Mouse (Mus musculus): ENCODE measurements around the gene Naa10. TPM values are rescaled to one million over a fixed set of nuclear protein-coding genes. Genes with fewer than 3 reads are reported as not detected.
A peak's percentile ranks its signal among the peaks of the same experiment; 100 is the strongest.

The Naa10 gene
- polyA plus RNA-seq (2016; fragmentation: Nextera tagmentation; extraction: Ambion mirVana), result 105 and 118 TPM in 2 replicates

DNA sequence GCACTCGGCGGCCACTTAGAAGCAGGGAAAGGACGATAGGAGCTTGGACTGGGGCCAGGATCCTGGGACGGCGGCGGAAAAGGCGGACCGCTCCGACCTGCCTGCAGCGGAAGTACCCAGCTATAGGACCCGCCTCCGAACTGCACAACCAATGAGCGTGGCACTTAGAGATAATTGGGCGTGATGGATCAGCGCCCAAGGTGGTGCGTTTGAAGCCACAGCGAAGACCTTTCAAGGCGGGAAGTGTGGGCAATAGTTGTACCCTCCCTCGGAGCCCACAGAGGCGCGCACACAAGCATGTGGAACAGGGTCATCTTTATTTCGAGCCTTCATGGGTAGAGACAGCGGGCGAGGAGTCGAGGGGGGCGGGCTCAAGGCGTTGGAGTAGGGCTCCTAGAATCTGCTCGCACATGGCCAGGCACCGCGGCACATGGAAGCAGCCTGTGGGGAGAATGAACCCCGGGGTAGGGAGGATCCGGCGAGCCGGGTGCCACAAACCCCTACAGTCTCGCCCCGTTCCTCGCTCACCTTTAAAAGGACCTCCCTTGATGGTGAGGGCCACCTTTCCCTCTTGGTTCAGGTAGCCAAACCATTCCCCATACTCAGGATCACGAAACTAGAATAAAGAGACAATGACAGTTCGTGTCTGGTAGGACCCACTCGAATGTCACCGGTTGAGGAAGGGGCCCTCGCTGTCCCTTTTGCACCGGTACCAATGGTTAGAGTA is at the start of gene Naa10, which contains the start of gene Arhgap4:
Naa10 (minus strand) TSS at position 122 of the 727 bp plus-strand sequence.
Arhgap4 (minus strand) TSS at position 48 of the 727 bp plus-strand sequence.
- Histone ChIP-seq H3K4me1 (peaks cover 4% of the 10 kb centered on the region; the same call in 1 of the 2 replicates), H3K36me3 (0 out of 2 replicates have a peak, but pooled peaks cover 13% of the 10 kb centered on the region), H3K27ac (peak within 1 kb of the TSS; percentile 68), H3K4me3 (peak within 1 kb of the TSS; percentile 51), H3K4me2 (replicated peaks) (peak within 1 kb of the TSS; percentile 71), H3K27me3 (no peaks in the 10 kb centered on the region), H3K9me3 (replicated peaks) (no peaks in the 10 kb centered on the region), H3K9ac (peak within 1 kb of the TSS; percentile 72)
- ATAC-seq (ENCODE audit: low FRiP score), result peak; percentile 98
- 21% methylated on average over 39 of the region's 43 CpGs for WGBS

- Histone ChIP-seq H3K9me3 (replicated peaks) (no peaks in the 10 kb centered on the region), H3K27me3 (no peaks in the 10 kb centered on the region), H3K4me1 (no peaks in the 10 kb centered on the region), H3K27ac (no peak overlapping the region), H3K36me3 (no peaks in the 10 kb centered on the region), H3K4me2 (replicated peaks) (no peak overlapping the region), H3K4me3 (no peak overlapping the region), H3K9ac (no peak overlapping the region)
- ATAC-seq (ENCODE audit: low FRiP score), result no peak
Measured at GRCm38 (mm10) chrX:73970781-73971180, 49.0 kb upstream of the Naa10 start.

GRCm38 (mm10) chrX:73969729-73970128 is 48.0 kb upstream of the Naa10 start:
- H3K4me3 ChIP-seq, result no peak overlapping the region
- H3K36me3 ChIP-seq, result no peaks in the 10 kb centered on the region
- no peak overlapping the region for H3K9ac ChIP-seq
- no peaks in the 10 kb centered on the region for H3K4me1 ChIP-seq
- H3K9me3 ChIP-seq (replicated peaks), result no peaks in the 10 kb centered on the region
- ATAC-seq (ENCODE audit: low FRiP score), result no peak
- H3K27ac ChIP-seq, result no peak overlapping the region
- WGBS, result 100% methylated on average over 2 of the region's 2 CpGs
- no peaks in the 10 kb centered on the region for H3K27me3 ChIP-seq
- no peak overlapping the region for H3K4me2 ChIP-seq (replicated peaks)

DNA sequence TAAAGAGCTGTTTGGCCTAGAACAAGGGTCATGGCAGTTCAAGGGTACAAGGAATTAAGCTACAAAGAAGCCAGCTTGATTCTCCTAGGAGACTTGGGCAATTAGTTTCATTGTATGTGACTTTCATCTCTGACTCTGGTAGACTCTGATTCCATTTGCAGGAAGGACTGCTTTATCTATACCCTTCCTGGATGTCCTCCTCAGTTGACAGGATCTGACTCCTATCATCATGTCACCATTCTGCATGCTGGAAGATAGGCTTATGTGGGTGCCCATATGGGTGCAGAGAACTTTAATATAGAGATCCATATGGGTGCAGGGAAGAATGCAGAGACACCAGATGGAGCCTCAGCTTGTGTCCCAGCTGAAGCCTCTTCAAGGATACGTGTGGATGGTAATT is 47.4 kb upstream of the Naa10 start:
- Histone ChIP-seq H3K9me3 (replicated peaks) (no peaks in the 10 kb centered on the region), H3K36me3 (no peaks in the 10 kb centered on the region), H3K9ac (no peak overlapping the region), H3K27ac (no peak overlapping the region), H3K27me3 (no peaks in the 10 kb centered on the region), H3K4me2 (replicated peaks) (no peak overlapping the region), H3K4me3 (no peak overlapping the region), H3K4me1 (peaks cover 5% of the 10 kb centered on the region)
- ATAC-seq (ENCODE audit: low FRiP score), result no peak
- WGBS, result 70% methylated on average over 1 of the region's 1 CpGs

DNA sequence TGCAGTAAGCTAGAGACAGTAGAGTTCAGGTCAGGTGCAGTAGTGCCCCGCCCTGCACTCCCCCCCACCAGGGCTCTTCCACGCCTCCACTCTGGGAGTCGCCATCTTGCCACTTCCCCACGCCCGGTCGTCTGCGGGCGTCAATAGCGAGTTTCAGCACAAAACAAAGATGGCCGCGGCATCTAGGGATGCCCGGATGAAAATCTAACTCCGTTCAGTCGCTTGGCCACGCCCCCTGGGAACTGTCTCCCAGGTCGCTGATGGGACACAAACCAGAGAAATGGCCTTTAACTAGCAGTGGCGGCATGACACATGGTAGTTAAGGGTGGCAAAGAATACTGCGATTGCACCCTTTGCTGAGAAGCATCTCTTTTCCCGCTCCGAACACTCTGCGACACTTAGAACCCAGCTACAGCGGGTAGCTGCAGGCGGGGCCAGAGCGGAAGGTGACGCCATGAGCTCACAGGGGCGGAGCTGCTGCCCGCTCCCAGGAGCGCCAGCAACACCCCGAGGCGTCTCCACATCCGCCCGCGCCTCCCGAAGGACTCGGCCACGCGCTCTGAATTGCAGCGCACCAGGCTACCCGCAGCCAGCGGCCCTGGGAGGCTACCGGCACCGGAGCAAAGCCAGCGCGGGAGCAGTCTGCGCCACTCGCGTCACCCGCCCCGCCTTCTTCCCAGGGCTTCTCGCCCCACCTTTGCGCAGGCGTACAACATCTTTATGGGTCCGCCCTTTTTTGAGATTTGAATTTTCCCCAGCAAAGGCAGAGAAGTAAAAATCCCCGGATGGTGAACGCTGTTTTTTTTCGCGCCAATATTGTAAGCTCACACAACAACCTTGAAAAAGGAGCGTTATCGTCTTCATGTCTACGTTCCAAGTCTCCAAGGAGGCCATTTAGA is 45.7 kb upstream of the Naa10 start:
- H3K27ac ChIP-seq, result peak overlapping the region; percentile 99
- no peaks in the 10 kb centered on the region for H3K9me3 ChIP-seq (replicated peaks)
- peak overlapping the region; percentile 79 for H3K9ac ChIP-seq
- peak; percentile 89 for ATAC-seq (ENCODE audit: low FRiP score)
- H3K4me1 ChIP-seq, result peaks cover 20% of the 10 kb centered on the region
- peak overlapping the region; percentile 48 for H3K4me2 ChIP-seq (replicated peaks)
- 17% methylated on average over 54 of the region's 60 CpGs for WGBS
- no peaks in the 10 kb centered on the region for H3K27me3 ChIP-seq
- peak overlapping the region; percentile 64 for H3K4me3 ChIP-seq
- no peaks in the 10 kb centered on the region for H3K36me3 ChIP-seq

- 19% methylated on average over 56 of the region's 58 CpGs for WGBS
- H3K9me3 ChIP-seq (replicated peaks), result no peaks in the 10 kb centered on the region
- peak; percentile 82 for ATAC-seq (ENCODE audit: low FRiP score)
Measured at GRCm38 (mm10) chrX:73966248-73967176, 44.8 kb upstream of the Naa10 start, which contains the start of gene Hcfc1. Hcfc1 (minus strand) TSS chrX:73966357.

DNA sequence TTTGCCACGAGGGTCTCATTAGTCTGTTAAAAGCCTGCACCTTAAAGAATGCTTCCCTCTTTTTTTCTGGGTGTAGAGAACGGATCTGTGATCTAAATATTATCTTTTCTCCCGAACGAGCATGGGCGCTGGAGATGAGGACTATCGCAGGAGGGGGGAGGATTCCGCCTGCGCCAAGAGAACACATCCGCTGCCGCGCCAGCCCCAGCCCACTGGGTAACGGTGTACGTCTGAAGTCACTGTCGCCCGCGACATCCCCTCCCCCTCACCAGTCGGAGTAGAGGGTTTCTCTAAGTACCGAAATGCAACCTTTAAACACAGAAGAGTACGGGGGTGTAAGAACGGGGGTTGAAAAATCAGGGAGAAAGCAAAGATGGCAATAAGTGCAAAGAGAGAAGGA is 43.6 kb upstream of the Naa10 start:
- Histone ChIP-seq H3K4me1 (peaks cover 24% of the 10 kb centered on the region), H3K9ac (peak overlapping the region; percentile 79), H3K27me3 (no peaks in the 10 kb centered on the region), H3K36me3 (0 out of 2 replicates have a peak, but pooled peaks cover 3% of the 10 kb centered on the region), H3K9me3 (replicated peaks) (no peaks in the 10 kb centered on the region), H3K27ac (peak overlapping the region; percentile 99; the same call in 1 of the 2 replicates), H3K4me2 (replicated peaks) (peak overlapping the region; percentile 73), H3K4me3 (peak overlapping the region; percentile 64)
- 15% methylated on average over 20 of the region's 20 CpGs for WGBS
- ATAC-seq (ENCODE audit: low FRiP score), result no peak

More at GRCm38 (mm10) chrX:73966248-73967176, 44.8 kb upstream of the Naa10 start, which contains the start of gene Hcfc1:
- Histone ChIP-seq H3K27ac (peak within 1 kb of the TSS; percentile 99), H3K4me1 (peaks cover 24% of the 10 kb centered on the region), H3K27me3 (no peaks in the 10 kb centered on the region), H3K4me3 (peak within 1 kb of the TSS; percentile 64), H3K9ac (peak within 1 kb of the TSS; percentile 79), H3K4me2 (replicated peaks) (peak within 1 kb of the TSS; percentile 73), H3K36me3 (no peaks in the 10 kb centered on the region)

- 0 out of 2 replicates have a peak, but pooled peaks cover 3% of the 10 kb centered on the region for H3K36me3 ChIP-seq
- H3K4me3 ChIP-seq, result peak overlapping the region; percentile 64
- peak overlapping the region; percentile 79 for H3K9ac ChIP-seq
- H3K27me3 ChIP-seq, result no peaks in the 10 kb centered on the region
- WGBS, result 58% methylated on average over 3 of the region's 3 CpGs
- H3K4me1 ChIP-seq, result peaks cover 24% of the 10 kb centered on the region
- no peaks in the 10 kb centered on the region for H3K9me3 ChIP-seq (replicated peaks)
- H3K4me2 ChIP-seq (replicated peaks), result peak overlapping the region; percentile 73
- H3K27ac ChIP-seq, result no peak overlapping the region
- no peak for ATAC-seq (ENCODE audit: low FRiP score)
Measured at GRCm38 (mm10) chrX:73964363-73964762, 42.6 kb upstream of the Naa10 start.

- H3K4me1 ChIP-seq, result no peaks in the 10 kb centered on the region
- H3K4me3 ChIP-seq, result no peak overlapping the region
- no peaks in the 10 kb centered on the region for H3K9me3 ChIP-seq (replicated peaks)
- H3K9ac ChIP-seq, result no peak overlapping the region
- no peaks in the 10 kb centered on the region for H3K27me3 ChIP-seq
- H3K4me2 ChIP-seq (replicated peaks), result no peak overlapping the region
- ATAC-seq (ENCODE audit: low FRiP score), result no peak
- WGBS, result 92% methylated on average over 6 of the region's 6 CpGs
- H3K27ac ChIP-seq, result no peak overlapping the region
- peaks cover 81% of the 10 kb centered on the region for H3K36me3 ChIP-seq
Measured at GRCm38 (mm10) chrX:73954988-73955387, 33.2 kb upstream of the Naa10 start.

GRCm38 (mm10) chrX:73952603-73953002 is 30.9 kb upstream of the Naa10 start:
- Histone ChIP-seq H3K4me1 (no peaks in the 10 kb centered on the region), H3K9ac (no peak overlapping the region), H3K4me2 (replicated peaks) (no peak overlapping the region), H3K36me3 (peaks cover 88% of the 10 kb centered on the region), H3K27me3 (no peaks in the 10 kb centered on the region), H3K9me3 (replicated peaks) (no peaks in the 10 kb centered on the region), H3K27ac (no peak overlapping the region), H3K4me3 (no peak overlapping the region)
- 86% methylated on average over 5 of the region's 5 CpGs for WGBS
- ATAC-seq (ENCODE audit: low FRiP score), result no peak

DNA sequence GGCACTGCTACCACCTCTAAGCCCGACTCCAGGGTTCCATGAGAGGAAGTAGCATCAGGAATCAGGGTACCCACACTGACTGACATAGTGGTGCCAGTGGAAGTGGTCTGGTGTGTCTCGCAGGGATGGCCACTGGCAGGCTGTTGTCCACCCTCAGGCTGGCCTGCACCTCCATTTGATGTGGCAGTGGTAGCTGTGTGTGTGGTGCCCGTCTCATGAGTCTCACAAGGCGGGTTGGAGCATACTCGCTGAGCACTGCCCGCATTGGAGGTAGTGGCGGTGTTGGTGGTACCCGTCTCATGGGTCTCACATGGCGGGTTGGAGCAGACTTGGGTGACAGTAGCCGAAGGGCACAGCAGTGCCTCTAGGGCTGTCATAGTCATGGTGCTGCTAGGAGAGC is 27.6 kb upstream of the Naa10 start:
- Histone ChIP-seq H3K4me1 (no peaks in the 10 kb centered on the region), H3K4me2 (replicated peaks) (no peak overlapping the region), H3K9ac (no peak overlapping the region), H3K9me3 (replicated peaks) (no peaks in the 10 kb centered on the region), H3K27me3 (no peaks in the 10 kb centered on the region), H3K27ac (no peak overlapping the region), H3K36me3 (peaks cover 91% of the 10 kb centered on the region), H3K4me3 (no peak overlapping the region)
- ATAC-seq (ENCODE audit: low FRiP score), result no peak
- 92% methylated on average over 10 of the region's 10 CpGs for WGBS
